Mouse (Mus musculus) MEL (cell line): ENCODE data around the gene Gm20458.

Experiments used
- CTCF ChIP-seq, 3 experiments: IDR thresholded peaks in 2 of 3; conservative IDR thresholded peaks in 1 of 3; 2 replicates each; pipeline ENCODE4 v1.5.1; 2011 to 2012; ENCODE audit warnings: low read length in 3 of 3, low read depth in 2 of 3, mild to moderate bottlenecking in 2 of 3, improper control_type of control experiment in 1 of 3, inconsistent platforms in 1 of 3, mixed read lengths in 1 of 3, moderate library complexity in 1 of 3; ENCODE audit not compliant: control insufficient read depth in 1 of 3, insufficient read depth in 1 of 3, poor library complexity in 1 of 3, severe bottlenecking in 1 of 3
- MAFK ChIP-seq: IDR thresholded peaks from 2 replicates; pipeline ENCODE4 v1.6.1; 2011; ENCODE audit warnings: low read depth, mild to moderate bottlenecking, low read length, improper control_type of control experiment, borderline replicate concordance
- POLR2A ChIP-seq, 2 experiments: IDR thresholded peaks; 2 replicates each; pipeline ENCODE4 v1.6.1; 2011 to 2012; ENCODE audit warnings: low read length in 2 of 2, mild to moderate bottlenecking in 2 of 2, control low read depth in 1 of 2, improper control_type of control experiment in 1 of 2, low read depth in 1 of 2, moderate library complexity in 1 of 2; ENCODE audit not compliant: control insufficient read depth in 1 of 2, insufficient read depth in 1 of 2, poor library complexity in 1 of 2
- RAD21 ChIP-seq: IDR thresholded peaks from 2 replicates; pipeline ENCODE4 v1.6.1; 2011; ENCODE audit warnings: mild to moderate bottlenecking, low read depth, low read length, improper control_type of control experiment
- RCOR1 ChIP-seq: IDR thresholded peaks from 2 replicates; pipeline ENCODE4 v1.6.1; 2012; ENCODE audit warnings: low read depth, mild to moderate bottlenecking, inconsistent platforms, low read length, improper control_type of control experiment
- USF1 ChIP-seq: IDR thresholded peaks from 2 replicates; pipeline ENCODE4 v1.6.1; 2014; ENCODE audit warnings: low read depth, mild to moderate bottlenecking, inconsistent platforms, low read length, improper control_type of control experiment, moderate library complexity

GRCm38 (mm10) chr2:164440314-164440713 lies 20.5 kb upstream of the Gm20458 start:
- TF ChIP-seq CTCF (IDR thresholded peaks at IDR 0.05 in 2 of 3, conservative IDR thresholded peaks at IDR 0.05 in 1 of 3; ENCODE audit: control insufficient read depth in 1 of 3, insufficient read depth in 1 of 3, low read depth in 2 of 3, low read length in 3 of 3, poor library complexity in 1 of 3, severe bottlenecking in 1 of 3): no peak
- no peak for TF ChIP-seq POLR2A (IDR thresholded peaks at IDR 0.05; ENCODE audit: control insufficient read depth in 1 of 2, insufficient read depth in 1 of 2, low read depth in 1 of 2, low read length in 2 of 2, poor library complexity in 1 of 2)
- no peak for TF ChIP-seq RAD21
- TF ChIP-seq RCOR1: no peak
- no peak for TF ChIP-seq USF1
- no peak for TF ChIP-seq MAFK
